In the genomic region with DNA sequence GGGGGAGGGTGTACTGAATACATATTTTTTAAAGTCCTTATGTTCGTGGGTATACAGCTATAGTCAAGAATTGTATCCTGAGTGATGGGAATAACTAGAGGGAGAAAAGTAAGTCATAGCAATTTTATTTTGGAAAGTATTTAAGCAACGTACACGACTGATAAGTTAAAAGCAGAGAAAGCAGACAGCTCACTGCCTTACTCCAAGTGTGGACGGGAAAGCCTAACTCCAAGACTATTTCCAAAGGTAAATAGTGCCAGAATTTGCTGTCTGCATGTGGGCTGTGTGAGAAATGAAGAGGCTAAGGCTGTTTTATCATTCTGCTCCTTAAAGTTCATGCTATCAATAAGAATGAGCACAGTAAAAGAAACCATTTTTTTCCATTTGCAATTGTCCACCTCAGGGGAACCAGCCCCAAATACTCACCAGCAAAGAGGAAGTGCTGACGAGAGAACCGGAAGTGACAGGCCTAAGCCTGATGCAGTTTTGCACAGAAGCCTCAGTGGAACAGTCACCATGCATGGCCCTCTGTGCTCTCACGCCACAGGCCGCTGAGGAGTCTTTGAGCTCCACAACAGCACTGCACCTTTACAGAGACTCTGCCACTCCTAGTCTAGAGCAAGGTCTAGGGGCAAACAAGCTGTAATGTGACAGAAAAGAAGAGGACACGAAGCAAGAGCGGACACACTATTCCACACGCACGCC, we compare ENCODE assay signal across 8 mouse cellular contexts. TPM values are rescaled to one million over a fixed set of nuclear protein-coding genes. Genes with fewer than 3 reads are reported as not detected.
A peak's percentile ranks its signal among the peaks of the same experiment; 100 is the strongest.
DNase-seq lines count a peak whose midpoint lies in the region; ATAC-seq and TF ChIP-seq lines count a peak whose summit lies in the region.
"Had no signal": no experiment of that assay in that cellular context is flagged by ENCODE, and none has a peak within 500 bp of the region (broad histone marks: within the 10 kb centered on the region; RNA-seq: fewer than 3 reads in every experiment).

No protein-coding gene starts in this region.

- 70% methylated on average over 12 of the region's 12 CpGs for WGBS in limb, embryonic 12.5 days
- 72% methylated on average over 12 of the region's 12 CpGs for WGBS in limb, embryonic 10.5 days
- 58% methylated on average over 12 of the region's 12 CpGs for WGBS in bone marrow, adult 2 months
- 78% methylated on average over 12 of the region's 12 CpGs for WGBS in small intestine, adult 2 months

- no peak overlapping the region for H3K4me3 ChIP-seq in limb, embryonic 12.5 days (replicated peaks)
- no peak overlapping the region for H3K4me3 ChIP-seq in limb, embryonic 10.5 days
- no peak overlapping the region for H3K4me3 ChIP-seq in bone marrow, adult 2 months (replicated peaks; ENCODE audit: control insufficient read depth, low read depth, low read length)
- H3K4me3 ChIP-seq in small intestine, adult 2 months (ENCODE audit: low read depth, low read length) = no peak overlapping the region
- H3K4me3 ChIP-seq: embryonic facial prominence, embryonic 13.5 days had no signal

- H3K27ac ChIP-seq in limb, embryonic 12.5 days = 0 out of 2 replicates have a peak overlapping the region, but pooled peaks have one; percentile 31
- H3K27ac ChIP-seq in limb, embryonic 10.5 days = no peak overlapping the region
- H3K27ac ChIP-seq in bone marrow, adult 2 months (ENCODE audit: control insufficient read depth, insufficient read depth, low read depth, low read length, poor library complexity) = peak overlapping the region; percentile 43
- H3K27ac ChIP-seq in small intestine, adult 2 months (ENCODE audit: insufficient read depth, low read depth, low read length) = peak overlapping the region; percentile 50

- no peak for TF ChIP-seq POLR2A in bone marrow, adult 2 months (IDR thresholded peaks at IDR 0.05; ENCODE audit: borderline replicate concordance, control insufficient read depth, low read depth, low read length)
- TF ChIP-seq POLR2A in small intestine, adult 2 months (IDR thresholded peaks at IDR 0.05; ENCODE audit: low read depth, low read length) = no peak

- DNase-seq in limb, embryonic 10.5 days (ENCODE audit: low spot score) = no peak
- DNase-seq in gastrocnemius, postnatal 14 days = no peak

- H3K9me3 ChIP-seq in limb, embryonic 12.5 days = no peaks in the 10 kb centered on the region
- H3K9me3 ChIP-seq in limb, embryonic 10.5 days (replicated peaks) = no peaks in the 10 kb centered on the region
- H3K9me3 ChIP-seq: embryonic facial prominence, embryonic 13.5 days had no signal

- no peak for TF ChIP-seq CTCF in bone marrow, adult 2 months (IDR thresholded peaks at IDR 0.05; ENCODE audit: control insufficient read depth, insufficient read depth, low read length)
- no peak for TF ChIP-seq CTCF in small intestine, adult 2 months (IDR thresholded peaks at IDR 0.05; ENCODE audit: extremely low read depth, insufficient read length, insufficient replicate concordance, low read depth, low read length)

- H3K4me1 ChIP-seq in limb, embryonic 12.5 days (replicated peaks) = peaks cover 22% of the 10 kb centered on the region
- peaks cover 23% of the 10 kb centered on the region for H3K4me1 ChIP-seq in limb, embryonic 10.5 days
- peaks cover 4% of the 10 kb centered on the region for H3K4me1 ChIP-seq in bone marrow, adult 2 months (ENCODE audit: control insufficient read depth, insufficient read depth, low read length)
- H3K4me1 ChIP-seq in small intestine, adult 2 months (ENCODE audit: control insufficient read depth, insufficient read depth, insufficient read length, low read length) = peaks cover 7% of the 10 kb centered on the region; the same call in 1 of the 2 replicates

- intact Hi-C loops in gastrocnemius, postnatal 14 days (cut with DNase I; ENCODE audit: low total_unique reads) = no loop called here

- no peak overlapping the region for H3K9ac ChIP-seq in limb, embryonic 12.5 days (replicated peaks)
- H3K9ac ChIP-seq: embryonic facial prominence, embryonic 13.5 days had no signal

- no peak for ATAC-seq in limb, embryonic 12.5 days (ENCODE audit: insufficient number of reproducible peaks, insufficient read depth, low FRiP score, low TSS enrichment, low read depth)
- ATAC-seq in hematopoietic stem cell, adult 5-6 weeks (replicated peaks in 1 of 2; ENCODE audit: insufficient read depth in 1 of 2, low FRiP score in 2 of 2, low TSS enrichment in 1 of 2, low read depth in 1 of 2, poor library complexity in 2 of 2, severe bottlenecking in 2 of 2) = peak; percentile 90 to 96
- ATAC-seq in erythroid progenitor cell, adult 5-6 weeks (replicated peaks; ENCODE audit: low FRiP score, poor library complexity, severe bottlenecking) = no peak

- H3K4me2 ChIP-seq in limb, embryonic 12.5 days = no peak overlapping the region
- H3K4me2 ChIP-seq: embryonic facial prominence, embryonic 13.5 days had no signal

- no peaks in the 10 kb centered on the region for H3K27me3 ChIP-seq in limb, embryonic 12.5 days
- H3K27me3 ChIP-seq in limb, embryonic 10.5 days (ENCODE audit: low read depth, poor library complexity, severe bottlenecking) = no peaks in the 10 kb centered on the region
- H3K27me3 ChIP-seq in small intestine, adult 2 months (ENCODE audit: control insufficient read depth, insufficient read depth, low read length) = no peaks in the 10 kb centered on the region
- H3K27me3 ChIP-seq: embryonic facial prominence, embryonic 13.5 days had no signal

- H3K36me3 ChIP-seq in limb, embryonic 12.5 days = no peaks in the 10 kb centered on the region
- H3K36me3 ChIP-seq in limb, embryonic 10.5 days = peaks cover 8% of the 10 kb centered on the region
- peaks cover 2% of the 10 kb centered on the region; the same call in 1 of the 2 replicates for H3K36me3 ChIP-seq in small intestine, adult 2 months (ENCODE audit: control insufficient read depth, insufficient read depth, low read length)
- H3K36me3 ChIP-seq: embryonic facial prominence, embryonic 13.5 days had no signal

RNA-seq across cellular contexts. Expression of gene Ralgps2, which starts 18.0 kb away (rescaled TPM):
- 76.9 and 83.1 TPM in 2 replicates for polyA plus RNA-seq in limb, embryonic 12.5 days (2016; fragmentation: Nextera tagmentation; extraction: Ambion mirVana)
- polyA plus RNA-seq in limb, embryonic 10.5 days (2016; fragmentation: Nextera tagmentation; extraction: Ambion mirVana) = 100 and 104 TPM in 2 replicates
- polyA plus RNA-seq in bone marrow, adult 2 months (2011; ENCODE audit: insufficient read depth, insufficient read length, low replicate concordance, missing spikeins) = 9.7 and 17.5 TPM in 2 replicates
- total RNA-seq in hematopoietic stem cell, adult 5-6 weeks (2017) = 43.3 and 45.3 TPM in 2 replicates
- 6.5 and 21.6 TPM in 2 replicates for polyA plus RNA-seq in small intestine, adult 2 months (2012; rRNA removed)
- 8.3 and 20.1 TPM in 2 replicates for total RNA-seq in erythroid progenitor cell, adult 5-6 weeks (2015; ENCODE audit: low replicate concordance)
- total RNA-seq in erythroid progenitor cell, adult 5-6 weeks (2017; ENCODE audit: low replicate concordance) = 3.9 and 18.2 TPM in 2 replicates
- 1 to 10 TPM; 5.1 to 6.4 TPM for total RNA-seq in gastrocnemius, postnatal 14 days (2021)

Comparison
In these comparisons a context has a peak if more than half of its experiments do, and no peak if none do; other contexts are left out.
1. ATAC-seq: peak in hematopoietic stem cell, adult 5-6 weeks (2 of 2); none in limb, embryonic 12.5 days (single experiment) and erythroid progenitor cell, adult 5-6 weeks (single experiment).